10 mouse cellular contexts compared by ENCODE assay signal in the genomic region with DNA sequence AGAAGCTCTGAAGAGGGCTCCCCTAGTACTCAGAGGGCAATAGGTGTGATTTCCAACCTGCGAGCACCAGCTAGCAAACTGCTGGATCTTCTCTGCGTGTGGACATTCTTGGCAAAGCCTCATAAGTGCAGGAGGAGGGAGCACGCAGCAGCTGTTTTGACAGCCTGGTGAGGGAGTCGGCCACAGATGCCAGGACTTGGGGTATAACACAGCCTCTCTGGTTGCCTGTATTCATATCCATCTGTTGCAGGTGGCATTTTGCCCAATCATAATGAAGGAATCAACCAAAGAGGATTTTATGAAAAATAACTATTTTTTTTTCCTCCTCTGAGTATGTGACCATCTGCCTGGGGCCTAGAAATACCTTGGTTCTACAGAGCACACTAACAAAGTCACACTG.
DNase-seq lines count a peak whose midpoint lies in the region; ATAC-seq and TF ChIP-seq lines count a peak whose summit lies in the region.
"Had no signal": no experiment of that assay in that cellular context is flagged by ENCODE, and none has a peak within 500 bp of the region (broad histone marks: within the 10 kb centered on the region; RNA-seq: fewer than 3 reads in every experiment).

No protein-coding gene starts in this region.

- peak; percentile 46 for DNase-seq in NIH3T3 (ENCODE audit: low read depth)
- peak; percentile 88 for DNase-seq in brain, embryonic 14.5 days (ENCODE audit: low read depth)
- DNase-seq in frontal cortex, postnatal 14 days (ENCODE audit: low spot score in 2 of 2), result peak; percentile 30 to 38
- DNase-seq in left cerebral cortex, adult 9 months (ENCODE audit: low spot score in 2 of 2), result peak; percentile 39 to 86
- no peak for DNase-seq in thymus, postnatal 10 days (ENCODE audit: low spot score in 2 of 2)
- no peak for DNase-seq in thymus, postnatal 0 days (ENCODE audit: low spot score)
- DNase-seq: adrenal gland, adult 8-10 months; thymus, adult 2 months had no signal

- TF ChIP-seq CTCF in brain, embryonic 14.5 days (IDR thresholded peaks at IDR 0.05; ENCODE audit: borderline replicate concordance, extremely low read depth, insufficient read depth, insufficient read length), result no peak

- no peak for ATAC-seq in granulocyte monocyte progenitor cell, adult 5-6 weeks (replicated peaks; ENCODE audit: poor library complexity, severe bottlenecking)
- ATAC-seq: intestine, embryonic 16.5 days had no signal

- no peak for TF ChIP-seq POLR2A in brain, embryonic 14.5 days (IDR thresholded peaks at IDR 0.05; ENCODE audit: borderline replicate concordance, extremely low read depth, insufficient read depth, insufficient read length, poor library complexity, severe bottlenecking)

Comparison
In these comparisons a context has a peak if more than half of its experiments do, and no peak if none do; other contexts are left out.
1. DNase-seq: peak in NIH3T3 (single experiment), brain, embryonic 14.5 days (single experiment), frontal cortex, postnatal 14 days (2 of 2) and left cerebral cortex, adult 9 months (2 of 2); none in thymus, postnatal 10 days (0 of 2) and thymus, postnatal 0 days (single experiment).